Mouse (Mus musculus): Measurements from ENCODE around the gene Tnfaip3.

The Tnfaip3 gene

DNA sequence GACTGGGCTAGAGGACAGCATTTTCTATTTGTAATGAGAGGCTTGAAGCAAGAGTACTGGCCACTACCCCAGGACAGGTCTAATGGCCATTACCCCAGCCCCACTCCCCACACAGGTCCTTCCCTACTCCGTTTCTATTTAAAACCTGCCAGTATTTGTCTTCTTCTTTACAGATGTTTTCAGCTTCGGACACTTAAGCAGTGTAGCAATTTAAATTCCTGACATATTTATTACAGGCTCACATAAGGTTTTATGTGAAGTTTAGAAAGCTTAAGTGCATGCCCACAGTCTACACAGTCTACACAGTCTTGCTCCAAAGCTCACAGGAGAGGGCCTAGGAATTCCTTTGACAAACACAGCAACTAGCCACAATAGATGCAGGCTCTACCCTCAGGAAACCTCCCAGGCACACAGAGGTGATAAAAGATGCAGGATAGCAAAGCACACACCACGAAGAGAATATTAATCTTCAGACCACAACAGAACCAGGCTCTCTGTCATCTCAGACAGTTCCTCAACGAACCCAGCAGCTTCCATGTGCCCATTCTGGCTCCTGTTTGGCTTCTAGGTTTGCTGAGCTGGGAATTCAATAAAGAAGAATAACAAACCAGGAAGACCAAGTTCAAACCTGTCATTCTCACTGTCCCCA lies 1.5 kb upstream of the Tnfaip3 start:
- in situ Hi-C loops (cut with MboI; ENCODE audit: low sequenced_read_pairs): loop anchor here (10.0 kb wide), 1 partner anchor 168 kb away; no protein-coding TSS in a partner anchor

GRCm38 (mm10) chr10:19014381-19015256 lies 838 bp downstream of the Tnfaip3 start:
- in situ Hi-C loops (cut with MboI; ENCODE audit: low sequenced_read_pairs): loop anchor here (10.0 kb wide), 1 partner anchor 170 kb away; no protein-coding TSS in a partner anchor

- in situ Hi-C loops (cut with MboI; ENCODE audit: low sequenced_read_pairs): loop anchor here (10.0 kb wide), 1 partner anchor 171 kb away; no protein-coding TSS in a partner anchor
These were observed 2.1 kb downstream of the Tnfaip3 start for GRCm38 (mm10) chr10:19013351-19013750.

DNA sequence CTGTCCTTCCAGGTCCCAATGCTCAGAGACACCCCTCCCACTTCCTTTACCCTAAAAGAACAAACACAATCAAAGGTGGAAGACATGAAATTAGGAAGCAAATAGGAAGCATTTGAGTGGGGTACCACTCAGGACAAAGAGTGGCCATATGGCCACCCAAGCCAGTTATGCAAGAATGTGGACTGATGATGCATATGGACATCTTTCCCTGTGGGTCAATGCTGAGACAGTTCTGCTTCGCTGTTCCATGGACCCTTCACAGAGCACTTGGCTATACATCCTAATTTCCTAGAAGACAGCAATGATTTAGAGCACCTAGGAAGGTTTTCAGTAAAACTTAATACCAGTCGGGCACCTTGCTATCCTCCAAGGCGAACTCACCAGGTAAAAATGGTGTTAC lies 2.8 kb downstream of the Tnfaip3 start:
- in situ Hi-C loops (cut with MboI; ENCODE audit: low sequenced_read_pairs): loop anchor here (10.0 kb wide), 1 partner anchor 172 kb away; no protein-coding TSS in a partner anchor

GRCm38 (mm10) chr10:19011832-19012440 lies 3.5 kb downstream of the Tnfaip3 start:
- in situ Hi-C loops (cut with MboI; ENCODE audit: low sequenced_read_pairs): loop anchor here (10.0 kb wide), 1 partner anchor 173 kb away; no protein-coding TSS in a partner anchor

GRCm38 (mm10) chr10:19010414-19010813 lies 5.0 kb downstream of the Tnfaip3 start:
- in situ Hi-C loops (cut with MboI; ENCODE audit: low sequenced_read_pairs): loop anchor here (10.0 kb wide), 1 partner anchor 174 kb away; no protein-coding TSS in a partner anchor

DNA sequence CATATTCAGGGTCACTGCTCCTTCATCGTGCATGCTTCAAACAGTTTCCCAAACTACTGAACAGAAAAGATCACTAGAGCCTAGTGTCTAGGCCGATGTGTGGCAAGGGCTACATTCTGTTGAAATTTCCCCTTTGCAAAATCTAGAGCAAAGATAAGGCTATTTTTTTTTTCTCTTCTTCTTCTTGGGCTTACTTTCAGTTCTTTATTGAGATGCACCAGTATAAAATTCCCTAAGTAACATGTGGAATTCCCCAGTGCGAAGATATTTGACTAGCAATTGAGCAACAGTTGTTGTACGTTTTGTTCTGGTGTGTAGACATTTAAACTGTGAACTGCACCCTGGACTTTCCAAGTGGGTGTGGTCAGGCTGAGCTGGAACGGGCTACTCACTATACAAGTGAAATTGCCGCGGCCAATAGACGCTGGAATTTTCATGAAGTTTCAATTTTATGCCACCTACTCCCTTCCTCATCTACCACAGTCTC lies 6.2 kb downstream of the Tnfaip3 start:
- in situ Hi-C loops (cut with MboI; ENCODE audit: low sequenced_read_pairs): no loop called here

- in situ Hi-C loops (cut with MboI; ENCODE audit: low sequenced_read_pairs): no loop called here
These were observed 6.9 kb downstream of the Tnfaip3 start for GRCm38 (mm10) chr10:19008607-19008940.

DNA sequence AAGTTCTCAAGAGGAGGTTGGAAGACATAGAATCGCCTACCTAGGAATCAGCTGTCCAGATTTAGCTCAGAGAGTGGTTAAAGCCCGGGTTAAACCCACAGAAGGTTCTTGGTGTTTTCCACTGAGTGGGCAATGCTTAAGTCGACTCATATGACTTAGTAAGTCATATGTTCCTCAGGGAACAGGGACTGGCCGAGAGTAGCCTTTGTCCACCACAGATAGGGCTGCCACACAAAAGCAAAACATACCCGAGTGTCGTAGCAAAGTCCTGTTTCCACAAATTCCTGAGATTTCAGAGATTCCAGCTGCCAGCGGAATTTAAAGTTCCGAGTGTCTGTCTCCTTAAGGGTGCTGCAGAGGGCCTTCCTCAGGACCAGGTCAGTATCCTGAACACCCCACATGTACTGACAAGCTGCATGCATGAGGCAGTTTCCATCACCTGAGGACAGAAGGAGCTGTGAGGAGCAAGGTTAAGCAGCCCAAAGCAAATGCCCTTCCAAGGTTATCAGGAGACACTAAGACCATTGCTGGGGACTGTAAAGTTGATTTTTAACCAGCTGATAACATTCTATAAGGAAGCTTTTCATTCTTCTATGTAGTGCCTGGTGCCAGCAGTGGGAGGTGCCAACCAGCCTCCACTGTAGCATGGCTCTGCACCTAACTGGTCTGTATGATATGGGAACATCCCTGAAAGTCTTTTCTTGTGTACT lies 7.4 kb downstream of the Tnfaip3 start:
- in situ Hi-C loops (cut with MboI; ENCODE audit: low sequenced_read_pairs): no loop called here

DNA sequence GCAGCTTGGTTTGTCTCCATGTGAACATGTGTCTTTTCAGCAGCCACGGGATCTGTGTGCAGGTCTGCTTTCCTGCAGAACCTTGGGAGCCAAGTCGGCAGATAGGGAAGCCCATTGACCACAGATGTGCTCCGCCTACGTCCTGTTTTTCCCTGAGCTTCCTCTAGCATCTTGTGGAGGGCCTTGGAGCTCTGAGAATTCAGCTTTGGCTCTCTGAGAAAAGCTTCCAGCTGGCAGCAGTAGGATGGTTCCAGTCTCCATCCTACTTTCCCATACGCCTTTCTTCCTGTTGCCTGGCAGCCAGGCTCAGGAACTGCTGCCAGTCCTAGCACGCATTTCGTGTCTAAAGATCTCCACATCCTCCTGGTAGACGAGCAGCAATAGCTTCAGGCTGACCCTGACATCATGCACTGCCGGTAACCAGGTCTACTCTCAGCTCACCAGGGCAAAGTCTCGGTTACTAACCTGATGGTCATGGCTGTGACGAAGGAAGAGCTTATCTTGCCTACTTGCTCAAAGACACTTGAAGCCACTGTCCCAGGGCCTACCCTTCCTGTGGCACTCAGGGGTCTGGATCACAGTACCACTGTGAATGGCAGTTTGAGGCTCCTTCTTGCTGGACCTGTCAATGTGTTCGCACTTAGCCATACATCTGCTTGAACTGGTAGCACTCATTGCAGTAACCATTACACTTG lies 13.2 kb downstream of the Tnfaip3 start:
- in situ Hi-C loops (cut with MboI; ENCODE audit: low sequenced_read_pairs): no loop called here

GRCm38 (mm10) chr10:18999427-18999826 lies 16.0 kb downstream of the Tnfaip3 start:
- in situ Hi-C loops (cut with MboI; ENCODE audit: low sequenced_read_pairs): no loop called here

DNA sequence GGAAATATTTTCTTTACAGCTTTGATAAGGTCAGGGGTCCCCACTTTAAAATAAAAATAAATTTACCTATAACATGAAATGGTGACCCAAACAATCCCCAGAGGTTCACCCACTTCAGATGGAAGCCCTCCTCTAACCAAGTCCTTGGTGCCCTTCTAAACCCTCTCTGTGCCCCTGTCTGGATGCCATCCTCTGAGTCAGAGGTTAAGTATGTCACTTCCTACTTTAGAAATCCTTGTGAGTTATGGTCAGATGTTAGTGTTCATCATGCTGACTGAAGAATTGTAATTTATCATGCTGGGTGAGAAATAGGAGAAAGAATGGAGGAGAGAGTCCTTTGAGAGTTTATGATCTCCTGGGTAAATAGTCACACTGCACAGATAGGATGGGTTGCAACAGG lies 19.1 kb downstream of the Tnfaip3 start:
- in situ Hi-C loops (cut with MboI; ENCODE audit: low sequenced_read_pairs): no loop called here

DNA sequence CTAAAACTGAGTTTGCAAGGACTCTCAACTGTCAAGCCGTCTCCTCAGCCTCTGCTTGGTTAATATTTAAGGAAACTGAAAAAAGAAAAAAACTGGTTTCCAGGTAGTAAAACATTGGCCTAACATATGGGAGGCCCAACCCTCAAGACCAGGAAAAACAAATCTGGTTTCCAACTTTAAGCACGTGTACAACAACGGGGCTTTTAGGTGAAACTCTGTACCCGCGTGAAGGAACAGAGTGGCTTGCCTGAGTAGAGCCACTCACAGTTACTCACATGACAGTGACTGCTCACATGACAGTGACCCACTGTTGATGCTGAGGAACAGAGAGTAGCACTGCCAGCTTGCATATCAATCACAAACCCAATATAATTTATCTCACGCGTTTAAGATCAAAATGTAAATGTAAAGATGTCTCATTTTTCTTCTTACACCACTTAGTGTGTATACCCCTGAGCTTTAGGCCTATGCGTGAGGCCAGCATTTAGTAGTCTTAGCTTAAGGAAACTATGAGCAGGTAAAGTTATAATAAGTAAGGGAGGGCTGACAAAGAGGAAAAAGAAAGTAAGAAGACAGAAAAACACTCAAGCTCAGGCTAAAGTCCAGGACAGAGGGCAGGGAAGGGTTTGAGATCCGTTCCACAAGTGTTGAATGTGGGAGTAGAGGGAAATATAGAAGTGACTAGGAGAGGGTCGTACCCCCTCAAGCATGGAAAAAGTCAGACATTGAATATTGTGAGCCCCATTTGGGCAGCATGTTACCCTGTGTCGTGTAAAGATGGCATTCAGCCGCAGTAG lies 19.8 kb downstream of the Tnfaip3 start:
- in situ Hi-C loops (cut with MboI; ENCODE audit: low sequenced_read_pairs): no loop called here

DNA sequence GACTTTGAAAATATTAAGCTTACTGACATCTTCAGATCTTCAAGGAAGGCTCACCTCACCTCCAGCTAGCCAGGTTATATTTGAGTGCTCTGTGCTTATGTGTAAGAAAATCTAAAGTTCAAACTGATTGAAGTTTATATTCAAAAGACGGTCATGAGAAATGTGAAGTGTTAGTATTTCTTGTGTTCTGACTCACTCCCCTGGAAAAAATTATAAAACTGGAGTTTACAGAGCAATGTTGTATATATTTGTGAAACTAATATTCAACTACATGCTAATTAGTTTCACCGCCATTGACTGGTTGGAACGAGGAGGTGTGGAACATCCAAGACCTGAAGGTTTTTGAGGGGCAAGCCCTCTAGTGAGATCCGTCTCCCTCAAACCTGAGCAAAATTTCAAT lies 22.5 kb downstream of the Tnfaip3 start:
- in situ Hi-C loops (cut with MboI; ENCODE audit: low sequenced_read_pairs): no loop called here

- in situ Hi-C loops (cut with MboI; ENCODE audit: low sequenced_read_pairs): no loop called here
These were observed 24.4 kb downstream of the Tnfaip3 start for GRCm38 (mm10) chr10:18991057-18991456.

- in situ Hi-C loops (cut with MboI; ENCODE audit: low sequenced_read_pairs): no loop called here
These were observed 27.6 kb downstream of the Tnfaip3 start for GRCm38 (mm10) chr10:18987907-18988199.

DNA sequence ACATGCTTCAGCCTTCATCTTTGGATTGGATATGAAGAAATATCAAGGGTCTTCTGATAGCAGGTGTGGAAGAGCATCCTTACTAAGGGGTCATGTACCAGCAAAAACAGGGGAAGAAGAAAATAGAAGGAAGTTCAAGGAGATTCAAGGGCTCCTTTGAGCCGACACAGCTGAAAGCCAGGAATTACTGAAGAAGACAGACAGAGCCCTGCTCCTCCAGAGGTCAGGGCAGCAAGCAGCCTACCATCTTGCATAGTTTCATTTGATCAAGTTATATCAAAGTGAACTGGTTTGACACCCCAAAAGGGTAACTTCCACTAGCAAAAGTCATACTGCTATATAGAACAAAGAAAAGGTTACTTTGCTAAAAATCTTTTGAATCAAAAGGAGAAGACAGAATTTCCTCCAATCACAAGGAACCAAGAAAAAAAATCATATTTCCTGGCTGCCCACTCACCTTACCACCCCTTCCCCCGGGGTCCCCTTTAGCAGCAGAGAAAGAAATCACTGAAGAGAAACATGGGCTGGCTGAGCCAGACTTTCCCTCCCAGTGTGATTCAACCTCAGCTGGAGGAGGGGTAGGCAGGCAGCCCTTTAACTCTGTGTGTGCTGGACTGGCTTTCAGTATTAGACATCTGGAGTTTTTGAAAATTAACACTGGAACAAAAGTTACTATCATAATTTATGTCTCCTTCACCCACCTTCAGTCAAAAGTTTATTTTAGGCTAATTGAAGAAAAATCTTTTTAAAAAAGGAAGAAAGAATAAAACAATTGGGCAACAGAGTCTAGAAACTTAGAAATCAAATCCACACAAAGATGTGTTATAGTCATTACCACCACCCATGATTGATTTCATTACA lies 28.2 kb downstream of the Tnfaip3 start:
- in situ Hi-C loops (cut with MboI; ENCODE audit: low sequenced_read_pairs): no loop called here

DNA sequence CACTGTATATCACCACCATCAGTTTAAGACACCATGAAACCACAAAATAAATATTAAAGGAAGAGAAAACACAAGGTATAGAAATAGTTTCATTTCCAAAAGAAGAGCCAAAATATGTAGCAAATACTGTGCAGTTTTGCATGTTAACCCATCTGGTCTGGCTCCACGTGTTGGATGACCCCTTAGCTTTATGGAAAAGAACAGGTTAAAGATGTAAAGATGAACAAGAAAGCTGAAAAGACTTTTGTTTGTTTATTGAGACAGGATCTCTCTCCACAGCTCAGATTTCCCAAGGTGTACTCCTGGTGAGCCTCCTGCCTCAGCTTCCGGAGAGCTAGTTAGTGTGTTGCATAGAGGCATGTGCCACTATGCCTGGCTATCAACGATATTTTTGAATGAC lies 29.9 kb downstream of the Tnfaip3 start:
- in situ Hi-C loops (cut with MboI; ENCODE audit: low sequenced_read_pairs): no loop called here

DNA sequence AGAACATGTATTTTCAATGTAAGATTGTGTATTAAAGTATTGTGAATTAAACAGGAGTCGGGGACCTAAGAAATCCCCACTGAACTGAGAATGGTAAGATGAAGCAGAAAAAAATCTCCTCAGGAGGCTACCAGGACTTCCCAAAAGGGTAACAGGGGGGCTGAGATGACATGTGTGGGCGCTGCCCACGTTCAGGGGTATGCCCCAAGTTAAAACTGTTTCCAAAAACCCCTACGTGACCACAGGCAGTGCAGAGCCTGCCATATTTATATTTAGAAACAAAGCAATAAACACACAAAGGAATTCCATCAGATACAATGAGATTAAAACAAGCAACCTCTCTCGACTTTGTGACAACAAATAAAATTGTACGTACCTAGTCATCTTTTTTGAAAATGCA lies 31.9 kb downstream of the Tnfaip3 start:
- in situ Hi-C loops (cut with MboI; ENCODE audit: low sequenced_read_pairs): no loop called here

Measured in CH12F3 (cell line).